Mouse (Mus musculus) heart, adult 2 months (tissue): ENCODE results near the gene Mrpl27.

Experiments
- CTCF ChIP-seq: fragments of 200-600 bp; IDR thresholded peaks from 2 replicates; pipeline ENCODE4 v1.8.1; 2022; ENCODE audit warnings: antibody characterized with exemption, mild to moderate bottlenecking, moderate library complexity
- EP300 ChIP-seq: fragments of 200-500 bp; IDR thresholded peaks from 2 replicates; pipeline ENCODE4 v1.6.1; 2011; ENCODE audit warnings: low read depth, low read length, control low read depth; ENCODE audit not compliant: insufficient read depth
- POLR2A ChIP-seq: fragments of 200-500 bp; IDR thresholded peaks from 2 replicates; pipeline ENCODE4 v1.6.1; 2011; ENCODE audit warnings: mild to moderate bottlenecking, low read depth, low read length, control low read depth; ENCODE audit not compliant: insufficient read depth

GRCm38 (mm10) chr11:94634431-94634830 lies 19.1 kb upstream of the Mrpl27 start:
- no peak for TF ChIP-seq EP300
- no peak for TF ChIP-seq POLR2A
- TF ChIP-seq CTCF: no peak
